Mouse (Mus musculus): ENCODE measurements at regions not wholly inside any gene's neighbourhood (a gene's known extent, or its start where the extent isn't known, plus 50 kb on each side); places are given as distances from the start of the nearest gene placed in this dataset.

GRCm38 (mm10) chr10:126502013-126502688, 399.0 kb downstream of the Atp23 start:
- in situ Hi-C loops (cut with MboI, MseI): no loop called here

- in situ Hi-C loops (cut with MboI, MseI): no loop called here
Observed at GRCm38 (mm10) chr10:126498726-126499125, 402.4 kb downstream of the Atp23 start.

GRCm38 (mm10) chr10:126493734-126494133, 407.4 kb downstream of the Atp23 start:
- in situ Hi-C loops (cut with MboI, MseI): no loop called here

GRCm38 (mm10) chr10:126492211-126492610, 408.9 kb downstream of the Atp23 start:
- in situ Hi-C loops (cut with MboI, MseI): no loop called here

GRCm38 (mm10) chr10:126485129-126485528, 416.0 kb downstream of the Atp23 start:
- in situ Hi-C loops (cut with MboI, MseI): no loop called here

GRCm38 (mm10) chr10:126483479-126483878, 417.7 kb downstream of the Atp23 start:
- in situ Hi-C loops (cut with MboI, MseI): no loop called here

GRCm38 (mm10) chr10:126480382-126480781, 420.8 kb downstream of the Atp23 start:
- in situ Hi-C loops (cut with MboI, MseI): no loop called here

GRCm38 (mm10) chr10:126479743-126480142, 421.4 kb downstream of the Atp23 start:
- in situ Hi-C loops (cut with MboI, MseI): no loop called here

GRCm38 (mm10) chr10:126473050-126473719, 428.0 kb downstream of the Atp23 start:
- in situ Hi-C loops (cut with MboI, MseI): no loop called here

GRCm38 (mm10) chr10:126470838-126471491, 430.2 kb downstream of the Atp23 start:
- in situ Hi-C loops (cut with MboI, MseI): no loop called here

- in situ Hi-C loops (cut with MboI, MseI): no loop called here
Observed at GRCm38 (mm10) chr10:126462770-126463169, 438.4 kb downstream of the Atp23 start.

- in situ Hi-C loops (cut with MboI, MseI): no loop called here
Observed at GRCm38 (mm10) chr10:126458523-126458922, 442.6 kb downstream of the Atp23 start.

GRCm38 (mm10) chr10:126452757-126453528, 448.2 kb downstream of the Atp23 start:
- in situ Hi-C loops (cut with MboI, MseI): no loop called here

- in situ Hi-C loops (cut with MboI, MseI): no loop called here
Observed at GRCm38 (mm10) chr10:126452057-126452622, 449.0 kb downstream of the Atp23 start.

- in situ Hi-C loops (cut with MboI, MseI): no loop called here
Observed at GRCm38 (mm10) chr10:126431222-126431621, 465.3 kb downstream of the Lrig3 start.

GRCm38 (mm10) chr10:126430346-126430745, 464.4 kb downstream of the Lrig3 start:
- in situ Hi-C loops (cut with MboI, MseI): no loop called here

- in situ Hi-C loops (cut with MboI, MseI): no loop called here
Observed at GRCm38 (mm10) chr10:126429502-126429901, 463.5 kb downstream of the Lrig3 start.

GRCm38 (mm10) chr10:126422066-126422465, 456.1 kb downstream of the Lrig3 start:
- in situ Hi-C loops (cut with MboI, MseI): no loop called here

- in situ Hi-C loops (cut with MboI, MseI): no loop called here
Observed at GRCm38 (mm10) chr10:126413786-126414185, 447.8 kb downstream of the Lrig3 start.

GRCm38 (mm10) chr10:126392235-126392634, 426.3 kb downstream of the Lrig3 start:
- in situ Hi-C loops (cut with MboI, MseI): no loop called here

GRCm38 (mm10) chr10:126391770-126392169, 425.8 kb downstream of the Lrig3 start:
- in situ Hi-C loops (cut with MboI, MseI): no loop called here

GRCm38 (mm10) chr10:126386430-126386829, 420.5 kb downstream of the Lrig3 start:
- in situ Hi-C loops (cut with MboI, MseI): no loop called here
